Mouse (Mus musculus) adipose tissue, adult 10 weeks (tissue): ENCODE results near the gene Resf1. TPM values are rescaled to one million over a fixed set of nuclear protein-coding genes. Genes with fewer than 3 reads are reported as not detected.

Experiments
- polyA plus RNA-seq: library from polyadenylated mRNA; stranded (reverse); fragments of 350-450 nt; fragmentation: Illumina TruSeq; extraction: RNeasy Lipid Tissue Mini Kit (QIAGEN cat#74804); gene quantifications from one replicate; pipeline ENCODE4 v1.2.3, GENCODE M21; 2014; ENCODE audit warnings: low read depth, low replicate concordance

Resf1 gene
- polyA plus RNA-seq: 17.2 TPM

GRCm38 (mm10) chr6:149308956-149309932, at the start of gene Resf1:
TSS of gene Resf1 (plus strand) at chr6:149309414.

Other genes with a start within 250 kb of the Resf1 start
- 4.6 TPM for gene Dennd5b, start 207.7 kb upstream of the Resf1 start, polyA plus RNA-seq
- not detected for gene Gm10203, start 179.2 kb upstream of the Resf1 start, polyA plus RNA-seq
- 38.2 TPM for gene Etfbkmt, start 169.6 kb upstream of the Resf1 start, polyA plus RNA-seq
- gene Amn1, start 120.7 kb upstream of the Resf1 start, polyA plus RNA-seq: 19.8 TPM
- 2.8 TPM for gene Bicd1, start 99.5 kb downstream of the Resf1 start, polyA plus RNA-seq